In the genomic region with DNA sequence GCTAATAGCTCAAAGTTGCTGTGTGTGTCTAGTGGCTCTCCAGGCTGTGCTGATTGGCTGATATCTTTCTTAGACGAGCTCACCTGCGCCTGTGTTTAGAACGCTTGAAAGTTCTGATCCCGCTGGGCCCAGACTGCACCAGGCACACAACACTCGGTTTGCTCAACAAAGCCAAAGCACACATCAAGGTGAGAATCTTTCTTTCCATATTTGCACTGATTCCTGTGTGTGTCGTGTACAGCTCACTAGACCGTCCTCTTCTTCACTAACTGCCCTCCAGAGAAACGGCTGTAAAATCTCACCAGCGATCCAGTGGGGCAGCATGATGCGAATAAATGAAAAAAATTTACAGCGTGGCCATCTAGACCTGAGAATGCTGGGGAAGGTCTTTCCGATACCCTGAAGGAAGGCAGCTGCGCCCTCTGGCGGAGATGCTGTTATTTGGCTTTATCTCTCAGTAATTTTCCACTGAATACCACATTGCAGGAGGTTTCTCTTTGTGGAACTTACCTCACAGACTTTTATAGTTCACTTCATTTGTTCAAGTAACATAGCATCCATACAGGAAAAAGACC, we compare ENCODE assay signal across 8 mouse cellular contexts. TPM values are rescaled to one million over a fixed set of nuclear protein-coding genes. Genes with fewer than 3 reads are reported as not detected.
A peak's percentile ranks its signal among the peaks of the same experiment; 100 is the strongest.
DNase-seq lines count a peak whose midpoint lies in the region; ATAC-seq and TF ChIP-seq lines count a peak whose summit lies in the region.

No protein-coding gene starts in this region.

- H3K27ac ChIP-seq in cerebellum, adult 2 months (ENCODE audit: insufficient read depth, low read length) = 0 out of 2 replicates have a peak overlapping the region, but pooled peaks have one; percentile 42
- no peak overlapping the region for H3K27ac ChIP-seq in forebrain, postnatal 0 days (ENCODE audit: low read depth, low read length)
- H3K27ac ChIP-seq in olfactory bulb, adult 2 months (ENCODE audit: insufficient read depth, low read depth, low read length) = no peak overlapping the region

- peaks cover 28% of the 10 kb centered on the region for H3K4me1 ChIP-seq in cerebellum, adult 2 months (ENCODE audit: control insufficient read depth, insufficient read depth, low read length)
- no peaks in the 10 kb centered on the region for H3K4me1 ChIP-seq in forebrain, postnatal 0 days (ENCODE audit: insufficient read depth)
- H3K4me1 ChIP-seq in lung, adult 2 months (ENCODE audit: control insufficient read depth, insufficient read depth, low read length) = peaks cover 7% of the 10 kb centered on the region
- H3K4me1 ChIP-seq in olfactory bulb, adult 2 months (ENCODE audit: control insufficient read depth, insufficient read depth, low read length) = peaks cover 24% of the 10 kb centered on the region

- peak; percentile 65 for ATAC-seq in forebrain, postnatal 0 days

- peak; percentile 92 for DNase-seq in NIH3T3 (ENCODE audit: low read depth)
- peak; percentile 82 to 88 for DNase-seq in cerebellum, adult 2 months
- DNase-seq in forebrain, postnatal 0 days = peak; percentile 90
- peak; percentile 89 for DNase-seq in heart, postnatal 4 days
- peak; percentile 78 to 89 for DNase-seq in layer of hippocampus, adult 8-10 months (ENCODE audit: low spot score in 2 of 2)
- peak; percentile 80 for DNase-seq in lung, adult 2 months
- peak; percentile 83 for DNase-seq in thymus, postnatal 25 days

- 21% methylated on average over 14 of the region's 14 CpGs for WGBS in cerebellum, adult 2 months
- WGBS in forebrain, postnatal 0 days = 34% methylated on average over 14 of the region's 14 CpGs
- 33% methylated on average over 14 of the region's 14 CpGs for WGBS in lung, adult 2 months
- WGBS in olfactory bulb, adult 2 months = 28% methylated on average over 14 of the region's 14 CpGs

- H3K9me3 ChIP-seq in forebrain, postnatal 0 days (ENCODE audit: low read length) = no peaks in the 10 kb centered on the region

- TF ChIP-seq CTCF in cerebellum, adult 2 months (IDR thresholded peaks at IDR 0.05; ENCODE audit: borderline replicate concordance, insufficient read depth, low read depth, low read length) = peak; percentile 85
- TF ChIP-seq CTCF in forebrain, postnatal 0 days (IDR thresholded peaks at IDR 0.05; ENCODE audit: low read depth) = peak; percentile 89
- peak; percentile 95 for TF ChIP-seq CTCF in lung, adult 2 months (IDR thresholded peaks at IDR 0.05; ENCODE audit: insufficient read depth, low read length)
- TF ChIP-seq CTCF in olfactory bulb, adult 2 months (IDR thresholded peaks at IDR 0.05; ENCODE audit: insufficient read depth, low read depth, low read length) = 0 out of 2 replicates have a peak, but pooled peaks have one; percentile 29

- TF ChIP-seq POLR2A in cerebellum, adult 2 months (IDR thresholded peaks at IDR 0.05; ENCODE audit: borderline replicate concordance, insufficient read depth, low read length) = no peak
- TF ChIP-seq POLR2A in lung, adult 2 months (IDR thresholded peaks at IDR 0.05; ENCODE audit: borderline replicate concordance, extremely low read depth, low read depth, low read length) = no peak
- no peak for TF ChIP-seq POLR2A in olfactory bulb, adult 2 months (IDR thresholded peaks at IDR 0.05; ENCODE audit: insufficient read depth, low read depth, low read length)

- no peak overlapping the region for H3K9ac ChIP-seq in forebrain, postnatal 0 days

- H3K4me3 ChIP-seq in cerebellum, adult 2 months (replicated peaks; ENCODE audit: insufficient read depth, low read depth, low read length) = no peak overlapping the region
- no peak overlapping the region for H3K4me3 ChIP-seq in forebrain, postnatal 0 days (ENCODE audit: low read depth, low read length)
- no peak overlapping the region for H3K4me3 ChIP-seq in lung, adult 2 months (replicated peaks; ENCODE audit: extremely low read depth, low read depth, low read length)
- H3K4me3 ChIP-seq in olfactory bulb, adult 2 months (ENCODE audit: insufficient read depth, low read depth, low read length) = no peak overlapping the region

- no peaks in the 10 kb centered on the region for H3K27me3 ChIP-seq in cerebellum, adult 2 months (ENCODE audit: control insufficient read depth, insufficient read depth, low read length)
- no peaks in the 10 kb centered on the region for H3K27me3 ChIP-seq in forebrain, postnatal 0 days (ENCODE audit: insufficient read depth, low read length)

- peaks cover 10% of the 10 kb centered on the region for H3K36me3 ChIP-seq in forebrain, postnatal 0 days (ENCODE audit: insufficient read depth)

- H3K4me2 ChIP-seq in forebrain, postnatal 0 days (ENCODE audit: low read depth) = no peak overlapping the region

RNA-seq across cellular contexts. Expression of a gene that starts 2.0 kb away (rescaled TPM):
- polyA plus RNA-seq in cerebellum, adult 2 months (2012; rRNA removed) = not detected in 2 replicates
- total RNA-seq in forebrain, postnatal 0 days (2014; rRNA removed) = not detected in 2 replicates
- not detected in 2 replicates for polyA plus RNA-seq in forebrain, postnatal 0 days (2015; fragmentation: Nextera tagmentation; extraction: Ambion mirVana)
- not detected for total RNA-seq in heart, postnatal 4 days (2021)
- not detected for total RNA-seq in layer of hippocampus, adult 8-10 months (2022)
- polyA plus RNA-seq in lung, adult 2 months (2012; rRNA removed) = not detected in 2 replicates
- not detected in 2 replicates for polyA plus RNA-seq in olfactory bulb, adult 2 months (2012; ENCODE audit: insufficient read depth, insufficient read length, low replicate concordance, missing spikeins)

RNA-seq across cellular contexts. Expression of a gene that starts 20.8 kb away (rescaled TPM):
- 24.6 and 26.1 TPM in 2 replicates for polyA plus RNA-seq in cerebellum, adult 2 months (2012; rRNA removed)
- total RNA-seq in forebrain, postnatal 0 days (2014; rRNA removed) = 13.9 and 15.5 TPM in 2 replicates
- 33.9 and 39.3 TPM in 2 replicates for polyA plus RNA-seq in forebrain, postnatal 0 days (2015; fragmentation: Nextera tagmentation; extraction: Ambion mirVana)
- 10 to 100 TPM; 43.2 to 48.2 TPM for total RNA-seq in heart, postnatal 4 days (2021)
- 10 to 100 TPM; 38.4 to 44.5 (median 40.5) TPM for total RNA-seq in layer of hippocampus, adult 8-10 months (2022)
- 3.9 and 6.2 TPM in 2 replicates for polyA plus RNA-seq in lung, adult 2 months (2012; rRNA removed)
- not detected in 2 replicates for polyA plus RNA-seq in olfactory bulb, adult 2 months (2012; ENCODE audit: insufficient read depth, insufficient read length, low replicate concordance, missing spikeins)

RNA-seq across cellular contexts. Expression of a gene that starts 59.2 kb away (rescaled TPM):
- 71.8 and 72.4 TPM in 2 replicates for polyA plus RNA-seq in cerebellum, adult 2 months (2012; rRNA removed)
- total RNA-seq in forebrain, postnatal 0 days (2014; rRNA removed) = 37.0 and 48.4 TPM in 2 replicates
- 42.2 and 48.9 TPM in 2 replicates for polyA plus RNA-seq in forebrain, postnatal 0 days (2015; fragmentation: Nextera tagmentation; extraction: Ambion mirVana)
- total RNA-seq in heart, postnatal 4 days (2021) = 10 to 100 TPM; 26.1 to 27.1 TPM
- 10 to 100 TPM; 57.8 to 73.4 (median 65.8) TPM for total RNA-seq in layer of hippocampus, adult 8-10 months (2022)
- polyA plus RNA-seq in lung, adult 2 months (2012; rRNA removed) = 17.0 and 21.5 TPM in 2 replicates
- polyA plus RNA-seq in olfactory bulb, adult 2 months (2012; ENCODE audit: insufficient read depth, insufficient read length, low replicate concordance, missing spikeins) = not detected in 2 replicates

Comparison
In these comparisons a context has a peak if more than half of its experiments do, and no peak if none do; other contexts are left out.
1. CTCF ChIP-seq: peak in every context shown above with its lines; median percentile 95 in lung, adult 2 months; 89 in forebrain, postnatal 0 days; 85 in cerebellum, adult 2 months; 29 in olfactory bulb, adult 2 months.